Mouse (Mus musculus) liver, embryonic 13.5 days (tissue): ENCODE measurements at regions not wholly inside any gene's neighbourhood (a gene's known extent, or its start where the extent isn't known, plus 50 kb on each side); places are given as distances from the start of the nearest gene placed in this dataset.

ENCODE experiments used
- ATAC-seq: fragments of 200-750 bp; cut with Nextera tagmentation; 2 replicates; pipeline ENCODE4 v1.8.0; 2017; ENCODE audit warnings: low read depth, mild to moderate bottlenecking, moderate number of reproducible peaks, moderate library complexity
- DNase-seq: peaks from one replicate; pipeline ENCODE4 v3.0.0; 2022
- H3K27ac ChIP-seq: fragments of 300-500 bp; sonication (generic); 2 replicates; pipeline ENCODE4 v1.5.1; 2015; ENCODE audit warnings: moderate library complexity, mild to moderate bottlenecking, inconsistent platforms
- H3K27me3 ChIP-seq: fragments of 300-500 bp; sonication (generic); 2 replicates; pipeline ENCODE4 v1.6.1; 2015; ENCODE audit warnings: mild to moderate bottlenecking, inconsistent platforms
- H3K36me3 ChIP-seq: fragments of 300-500 bp; sonication (generic); 2 replicates; pipeline ENCODE4 v1.6.1; 2015; ENCODE audit warnings: mild to moderate bottlenecking, inconsistent platforms
- H3K4me1 ChIP-seq: fragments of 300-500 bp; sonication (generic); replicated peaks from 2 replicates; pipeline ENCODE4 v1.6.1; 2015; ENCODE audit warnings: inconsistent platforms
- H3K4me2 ChIP-seq: fragments of 300-500 bp; sonication (generic); 2 replicates; pipeline ENCODE4 v1.6.1; 2015; ENCODE audit warnings: inconsistent platforms, mild to moderate bottlenecking, moderate library complexity
- H3K4me3 ChIP-seq: fragments of 300-500 bp; sonication (generic); replicated peaks from 2 replicates; pipeline ENCODE4 v1.5.1; 2015; ENCODE audit warnings: mild to moderate bottlenecking, inconsistent platforms
- H3K9ac ChIP-seq: fragments of 300-500 bp; sonication (generic); 2 replicates; pipeline ENCODE4 v1.6.1; 2015; ENCODE audit warnings: mild to moderate bottlenecking, inconsistent platforms
- H3K9me3 ChIP-seq: fragments of 300-500 bp; sonication (generic); replicated peaks from 2 replicates; pipeline ENCODE4 v1.6.1; 2016; ENCODE audit warnings: inconsistent platforms
- WGBS: fragments of 180-500 bp; shearing (Covaris S2); methylation state at CpG from one replicate; pipeline ENCODE4 v1.1.7; 2015; ENCODE audit not compliant: insufficient replicate concordance; 5-methylcytosine and 5-hydroxymethylcytosine counted together

- Histone ChIP-seq H3K27me3 (no peaks in the 10 kb centered on the region), H3K27ac (no peak overlapping the region), H3K9me3 (no peaks in the 10 kb centered on the region), H3K4me3 (no peak overlapping the region), H3K9ac (no peak overlapping the region), H3K4me1 (no peaks in the 10 kb centered on the region), H3K36me3 (no peaks in the 10 kb centered on the region), H3K4me2 (no peak overlapping the region)
- ATAC-seq (no peak), DNase-seq (no peak)
- whole genome bisulfite sequencing = 53% methylated on average over 1 of the region's 1 CpGs
These were observed 128.6 kb upstream of the Ncam1 start for GRCm38 (mm10) chr9:49927281-49927680.

GRCm38 (mm10) chr9:49925796-49926195 lies 127.1 kb upstream of the Ncam1 start:
- no peak for ATAC-seq
- no peaks in the 10 kb centered on the region for H3K27me3 ChIP-seq
- 54% methylated on average over 2 of the region's 2 CpGs for WGBS

GRCm38 (mm10) chr9:49923981-49924501 lies 125.3 kb upstream of the Ncam1 start:
- Histone ChIP-seq H3K9me3 (no peaks in the 10 kb centered on the region), H3K27me3 (no peaks in the 10 kb centered on the region), H3K9ac (no peak overlapping the region), H3K4me2 (no peak overlapping the region), H3K4me1 (no peaks in the 10 kb centered on the region), H3K4me3 (no peak overlapping the region), H3K27ac (no peak overlapping the region), H3K36me3 (no peaks in the 10 kb centered on the region)
- whole genome bisulfite sequencing = 52% methylated on average over 4 of the region's 4 CpGs
- DNase-seq = no peak
- no peak for ATAC-seq

More at GRCm38 (mm10) chr9:49925796-49926195, 127.1 kb upstream of the Ncam1 start:
- H3K4me3 ChIP-seq = no peak overlapping the region
- H3K9ac ChIP-seq = no peak overlapping the region
- DNase-seq = no peak
- H3K27ac ChIP-seq = no peak overlapping the region
- H3K4me1 ChIP-seq = no peaks in the 10 kb centered on the region
- no peaks in the 10 kb centered on the region for H3K9me3 ChIP-seq
- H3K4me2 ChIP-seq = no peak overlapping the region
- no peaks in the 10 kb centered on the region for H3K36me3 ChIP-seq

- WGBS = 67% methylated on average over 3 of the region's 3 CpGs
- Histone ChIP-seq H3K36me3 (no peaks in the 10 kb centered on the region), H3K27me3 (no peaks in the 10 kb centered on the region), H3K27ac (no peak overlapping the region), H3K4me2 (no peak overlapping the region), H3K4me3 (no peak overlapping the region), H3K9ac (no peak overlapping the region), H3K4me1 (no peaks in the 10 kb centered on the region), H3K9me3 (no peaks in the 10 kb centered on the region)
- ATAC-seq (no peak), DNase-seq (no peak)
These were observed 124.0 kb upstream of the Ncam1 start for GRCm38 (mm10) chr9:49922770-49923169.

- DNase-seq = no peak
- WGBS = 28% methylated on average over 2 of the region's 2 CpGs
These were observed 123.4 kb upstream of the Ncam1 start for GRCm38 (mm10) chr9:49922162-49922561.

GRCm38 (mm10) chr9:49921306-49921705 lies 122.6 kb upstream of the Ncam1 start:
- Histone ChIP-seq H3K9me3 (no peaks in the 10 kb centered on the region), H3K27me3 (no peaks in the 10 kb centered on the region), H3K36me3 (no peaks in the 10 kb centered on the region), H3K4me3 (no peak overlapping the region), H3K9ac (no peak overlapping the region), H3K4me1 (no peaks in the 10 kb centered on the region), H3K27ac (no peak overlapping the region), H3K4me2 (no peak overlapping the region)
- WGBS = 66% methylated on average over 3 of the region's 3 CpGs
- ATAC-seq = no peak
- DNase-seq = no peak

More at GRCm38 (mm10) chr9:49922162-49922561, 123.4 kb upstream of the Ncam1 start:
- no peaks in the 10 kb centered on the region for H3K27me3 ChIP-seq
- ATAC-seq = no peak
- H3K4me3 ChIP-seq = no peak overlapping the region
- no peak overlapping the region for H3K9ac ChIP-seq
- H3K36me3 ChIP-seq = no peaks in the 10 kb centered on the region
- H3K9me3 ChIP-seq = no peaks in the 10 kb centered on the region
- no peak overlapping the region for H3K4me2 ChIP-seq
- H3K27ac ChIP-seq = no peak overlapping the region
- no peaks in the 10 kb centered on the region for H3K4me1 ChIP-seq

- Histone ChIP-seq H3K36me3 (no peaks in the 10 kb centered on the region), H3K27ac (no peak overlapping the region), H3K27me3 (no peaks in the 10 kb centered on the region), H3K9me3 (no peaks in the 10 kb centered on the region), H3K9ac (no peak overlapping the region), H3K4me1 (no peaks in the 10 kb centered on the region), H3K4me2 (no peak overlapping the region), H3K4me3 (no peak overlapping the region)
- WGBS = 53% methylated on average over 4 of the region's 4 CpGs
- no peak for ATAC-seq
- no peak for DNase-seq
These were observed 116.5 kb upstream of the Ncam1 start for GRCm38 (mm10) chr9:49915046-49915719.

- H3K4me2 ChIP-seq = no peak overlapping the region
- WGBS = 56% methylated on average over 4 of the region's 4 CpGs
- no peaks in the 10 kb centered on the region for H3K36me3 ChIP-seq
- H3K4me1 ChIP-seq = no peaks in the 10 kb centered on the region
- H3K9ac ChIP-seq = no peak overlapping the region
- no peaks in the 10 kb centered on the region for H3K27me3 ChIP-seq
- no peak for DNase-seq
- no peak for ATAC-seq
- no peak overlapping the region for H3K4me3 ChIP-seq
- no peak overlapping the region for H3K27ac ChIP-seq
- H3K9me3 ChIP-seq = no peaks in the 10 kb centered on the region
These were observed 115.0 kb upstream of the Ncam1 start for GRCm38 (mm10) chr9:49913677-49914076.

- Histone ChIP-seq H3K9me3 (no peaks in the 10 kb centered on the region), H3K9ac (no peak overlapping the region), H3K4me3 (no peak overlapping the region), H3K4me2 (no peak overlapping the region), H3K27me3 (no peaks in the 10 kb centered on the region), H3K36me3 (no peaks in the 10 kb centered on the region), H3K27ac (no peak overlapping the region), H3K4me1 (no peaks in the 10 kb centered on the region)
- no peak for DNase-seq
- 41% methylated on average over 1 of the region's 1 CpGs for WGBS
- ATAC-seq = no peak
These were observed 113.6 kb upstream of the Ncam1 start for GRCm38 (mm10) chr9:49912306-49912705.

GRCm38 (mm10) chr9:49906306-49906705 lies 107.6 kb upstream of the Ncam1 start:
- no peak overlapping the region for H3K27ac ChIP-seq
- DNase-seq = no peak
- 37% methylated on average over 4 of the region's 4 CpGs for WGBS

GRCm38 (mm10) chr9:49905703-49906102 lies 107.0 kb upstream of the Ncam1 start:
- no peaks in the 10 kb centered on the region for H3K9me3 ChIP-seq
- H3K36me3 ChIP-seq = no peaks in the 10 kb centered on the region
- no peak overlapping the region for H3K4me3 ChIP-seq
- H3K9ac ChIP-seq = no peak overlapping the region
- no peaks in the 10 kb centered on the region for H3K4me1 ChIP-seq
- H3K27me3 ChIP-seq = no peaks in the 10 kb centered on the region
- DNase-seq = no peak
- no peak for ATAC-seq
- no peak overlapping the region for H3K27ac ChIP-seq
- no peak overlapping the region for H3K4me2 ChIP-seq
- WGBS = 60% methylated on average over 4 of the region's 4 CpGs

More at GRCm38 (mm10) chr9:49906306-49906705, 107.6 kb upstream of the Ncam1 start:
- H3K9me3 ChIP-seq = no peaks in the 10 kb centered on the region
- H3K9ac ChIP-seq = no peak overlapping the region
- no peaks in the 10 kb centered on the region for H3K36me3 ChIP-seq
- H3K27me3 ChIP-seq = no peaks in the 10 kb centered on the region
- H3K4me2 ChIP-seq = no peak overlapping the region
- ATAC-seq = no peak
- no peaks in the 10 kb centered on the region for H3K4me1 ChIP-seq
- no peak overlapping the region for H3K4me3 ChIP-seq

GRCm38 (mm10) chr9:49898947-49899346 lies 100.2 kb upstream of the Ncam1 start:
- Histone ChIP-seq H3K9me3 (no peaks in the 10 kb centered on the region), H3K4me1 (no peaks in the 10 kb centered on the region), H3K4me3 (no peak overlapping the region), H3K27me3 (no peaks in the 10 kb centered on the region), H3K4me2 (no peak overlapping the region), H3K27ac (no peak overlapping the region), H3K9ac (no peak overlapping the region), H3K36me3 (no peaks in the 10 kb centered on the region)
- DNase-seq = no peak
- 59% methylated on average over 5 of the region's 5 CpGs for WGBS
- ATAC-seq = no peak
